Mouse (Mus musculus) thymus, postnatal 36 days (tissue): ENCODE results near the gene Kat6b.

Experiments used
- DNase-seq, 2 experiments: peaks; one replicate each; pipeline ENCODE4 v3.0.0; 2022; ENCODE audit warnings: mixed read lengths in 2 of 2

Gene Kat6b

GRCm38 (mm10) chr14:21720430-21721205 is 239.4 kb downstream of the Kat6b start:
- DNase-seq: no peak
